Mouse (Mus musculus) ES-Bruce4 (cell line): ENCODE results near the gene Map3k20.

ENCODE experiments used
- CTCF ChIP-seq: IDR thresholded peaks from one replicate; pipeline ENCODE4 v1.8.1; 2011; ENCODE audit warnings: low read depth, low read length
- POLR2A ChIP-seq: IDR thresholded peaks from one replicate; pipeline ENCODE4 v1.8.1; 2011; ENCODE audit warnings: low read length; ENCODE audit not compliant: insufficient read depth

GRCm38 (mm10) chr2:72467604-72468003 is 182.2 kb downstream of the Map3k20 start:
- TF ChIP-seq POLR2A (no peak), CTCF (no peak)
